Mouse (Mus musculus): Measurements from ENCODE around the gene Chchd3. TPM values are rescaled to one million over a fixed set of nuclear protein-coding genes. Genes with fewer than 3 reads are reported as not detected.

The Chchd3 gene
- polyA plus RNA-seq, 1 experiment: 123 TPM

DNA sequence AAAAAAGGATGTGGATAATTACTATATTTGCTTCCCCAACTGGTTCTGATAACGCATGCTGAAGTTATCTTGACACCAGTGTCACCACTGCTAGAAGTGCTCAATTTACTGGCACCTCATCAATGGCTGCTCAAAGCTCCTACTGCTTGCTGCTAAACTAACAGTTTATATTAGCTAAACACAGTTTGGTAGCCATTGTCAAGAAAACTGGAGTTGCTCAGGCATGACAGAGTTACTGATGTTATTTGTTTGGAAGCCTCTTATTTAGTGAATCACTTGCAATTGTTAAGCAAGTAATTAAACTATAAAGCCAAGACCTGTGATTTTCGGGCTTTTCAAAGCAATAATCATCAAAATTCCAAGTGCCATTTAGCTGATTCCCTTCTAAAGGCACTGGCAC, 123.7 kb downstream of the Chchd3 start:
- H3K4me2 ChIP-seq (ENCODE audit: low read depth): peak overlapping the region; percentile 24
- H3K36me3 ChIP-seq (ENCODE audit: control insufficient read depth, insufficient read depth): no peaks in the 10 kb centered on the region
- H3K27me3 ChIP-seq (ENCODE audit: control insufficient read depth, insufficient read depth, insufficient read length): no peaks in the 10 kb centered on the region
- no peak overlapping the region for H3K4me3 ChIP-seq
- TF ChIP-seq USF1 (IDR thresholded peaks at IDR 0.05; ENCODE audit: low read depth) (no peak), POLR2A (IDR thresholded peaks at IDR 0.05; ENCODE audit: insufficient read length, low read depth) (no peak), MYOD1 (IDR thresholded peaks at IDR 0.05; ENCODE audit: control insufficient read depth in 1 of 3, insufficient read length in 2 of 3, low read depth in 2 of 3) (no peak), POLR2AphosphoS2 (IDR thresholded peaks at IDR 0.05; ENCODE audit: insufficient read length, low read depth) (no peak), TCF3 (IDR thresholded peaks at IDR 0.05; ENCODE audit: insufficient read length, low read depth) (no peak), REST (IDR thresholded peaks at IDR 0.05; ENCODE audit: insufficient read depth, insufficient read length) (no peak), MYOG (IDR thresholded peaks at IDR 0.05; ENCODE audit: control insufficient read depth in 1 of 3, insufficient read depth in 1 of 3, insufficient read length in 2 of 3, low read depth in 2 of 3) (no peak), SRF (IDR thresholded peaks at IDR 0.05; ENCODE audit: control insufficient read depth, insufficient read length, low read depth) (no peak), CEBPB (IDR thresholded peaks at IDR 0.05; ENCODE audit: insufficient read depth, poor library complexity, severe bottlenecking) (no peak), TCF12 (IDR thresholded peaks at IDR 0.05; ENCODE audit: insufficient read depth, poor library complexity, severe bottlenecking) (no peak), E2F4 (IDR thresholded peaks at IDR 0.05; ENCODE audit: insufficient read depth) (no peak)
- no peak overlapping the region for H3ac ChIP-seq (ENCODE audit: control insufficient read depth, insufficient read length)
- H3K79me2 ChIP-seq (ENCODE audit: control insufficient read depth, insufficient read depth): peaks cover 30% of the 10 kb centered on the region

DNA sequence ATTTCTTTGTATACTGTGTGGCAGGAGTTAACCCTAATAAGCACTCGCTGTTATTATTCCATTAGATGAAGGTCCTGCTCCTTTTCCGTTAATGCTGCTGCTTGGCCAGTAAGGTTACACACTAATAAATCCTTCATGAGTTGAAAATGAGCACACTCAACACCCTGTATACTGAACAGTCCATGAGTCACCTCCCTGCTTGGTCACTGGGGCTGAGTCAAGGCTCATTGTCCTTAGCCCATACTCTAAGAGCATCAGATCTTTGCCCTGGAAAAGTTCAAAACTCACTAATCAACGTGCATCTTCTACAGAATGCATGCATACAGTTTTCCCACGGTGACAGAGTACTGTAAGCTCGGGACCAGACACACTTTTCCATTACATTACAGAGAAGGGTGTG, 124.5 kb downstream of the Chchd3 start:
- H3K27me3 ChIP-seq (ENCODE audit: control insufficient read depth, insufficient read depth, insufficient read length): no peaks in the 10 kb centered on the region
- H3K36me3 ChIP-seq (ENCODE audit: control insufficient read depth, insufficient read depth): no peaks in the 10 kb centered on the region
- H3K4me2 ChIP-seq (ENCODE audit: low read depth): peak overlapping the region; percentile 40
- no peak overlapping the region for H3ac ChIP-seq (ENCODE audit: control insufficient read depth, insufficient read length)
- H3K79me2 ChIP-seq (ENCODE audit: control insufficient read depth, insufficient read depth): peaks cover 25% of the 10 kb centered on the region
- no peak overlapping the region for H3K4me3 ChIP-seq
- TF ChIP-seq MYOD1 (IDR thresholded peaks at IDR 0.05; ENCODE audit: control insufficient read depth in 1 of 3, insufficient read length in 2 of 3, low read depth in 2 of 3): no peak
- TF ChIP-seq SRF (IDR thresholded peaks at IDR 0.05; ENCODE audit: control insufficient read depth, insufficient read length, low read depth): no peak
- no peak for TF ChIP-seq REST (IDR thresholded peaks at IDR 0.05; ENCODE audit: insufficient read depth, insufficient read length)
- TF ChIP-seq E2F4 (IDR thresholded peaks at IDR 0.05; ENCODE audit: insufficient read depth): no peak
- no peak for TF ChIP-seq TCF12 (IDR thresholded peaks at IDR 0.05; ENCODE audit: insufficient read depth, poor library complexity, severe bottlenecking)
- no peak for TF ChIP-seq POLR2AphosphoS2 (IDR thresholded peaks at IDR 0.05; ENCODE audit: insufficient read length, low read depth)
- TF ChIP-seq TCF3 (IDR thresholded peaks at IDR 0.05; ENCODE audit: insufficient read length, low read depth): no peak
- no peak for TF ChIP-seq USF1 (IDR thresholded peaks at IDR 0.05; ENCODE audit: low read depth)
- TF ChIP-seq MAX (IDR thresholded peaks at IDR 0.05; ENCODE audit: low read depth): no peak
- TF ChIP-seq CEBPB (IDR thresholded peaks at IDR 0.05; ENCODE audit: insufficient read depth, poor library complexity, severe bottlenecking): no peak
- TF ChIP-seq MYOG (IDR thresholded peaks at IDR 0.05; ENCODE audit: control insufficient read depth in 1 of 3, insufficient read depth in 1 of 3, insufficient read length in 2 of 3, low read depth in 2 of 3): no peak
- TF ChIP-seq POLR2A (IDR thresholded peaks at IDR 0.05; ENCODE audit: insufficient read length, low read depth): no peak

DNA sequence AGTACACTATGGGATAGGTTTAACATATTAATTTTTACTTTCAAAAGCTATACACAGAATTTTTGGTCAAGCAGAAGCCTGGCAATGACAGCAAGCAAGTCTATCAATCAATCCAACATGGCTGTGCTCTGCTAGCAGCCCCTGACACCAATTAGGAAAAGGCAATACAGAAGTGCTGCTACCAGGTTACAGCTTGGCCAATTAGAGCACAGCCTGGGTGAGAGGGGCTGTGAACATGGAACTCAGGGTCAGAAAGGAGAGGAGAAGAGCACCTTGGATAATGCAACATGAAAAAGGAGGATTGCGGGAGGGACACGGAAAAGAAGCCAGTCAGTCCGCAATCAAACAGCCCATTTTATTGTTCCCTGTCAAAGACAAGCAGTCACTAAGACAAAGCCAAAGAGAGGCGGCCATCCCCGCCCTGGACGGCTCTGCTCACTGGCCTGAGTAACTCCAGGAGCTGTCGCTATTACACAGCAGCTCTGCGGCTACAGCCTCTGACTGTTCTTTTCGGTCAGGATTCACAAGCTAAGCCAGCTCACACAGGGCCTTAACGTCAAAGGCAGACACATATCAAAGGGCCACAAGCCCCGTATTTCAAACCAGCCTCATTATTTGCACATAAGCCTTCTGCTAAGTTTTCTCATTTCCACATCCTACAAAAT, 128.8 kb downstream of the Chchd3 start:
- no peaks in the 10 kb centered on the region for H3K27me3 ChIP-seq (ENCODE audit: control insufficient read depth, insufficient read depth, insufficient read length)
- no peak for TF ChIP-seq SRF (IDR thresholded peaks at IDR 0.05; ENCODE audit: control insufficient read depth, insufficient read length, low read depth)
- TF ChIP-seq REST (IDR thresholded peaks at IDR 0.05; ENCODE audit: insufficient read depth, insufficient read length): no peak
- TF ChIP-seq MYOD1 (IDR thresholded peaks at IDR 0.05; ENCODE audit: control insufficient read depth in 1 of 3, insufficient read length in 2 of 3, low read depth in 2 of 3): no peak
- TF ChIP-seq MAX (IDR thresholded peaks at IDR 0.05; ENCODE audit: low read depth): no peak
- no peak for TF ChIP-seq TCF12 (IDR thresholded peaks at IDR 0.05; ENCODE audit: insufficient read depth, poor library complexity, severe bottlenecking)
- TF ChIP-seq POLR2A (IDR thresholded peaks at IDR 0.05; ENCODE audit: insufficient read length, low read depth): no peak
- no peak for TF ChIP-seq CEBPB (IDR thresholded peaks at IDR 0.05; ENCODE audit: insufficient read depth, poor library complexity, severe bottlenecking)
- TF ChIP-seq USF1 (IDR thresholded peaks at IDR 0.05; ENCODE audit: low read depth): no peak
- no peak for TF ChIP-seq TCF3 (IDR thresholded peaks at IDR 0.05; ENCODE audit: insufficient read length, low read depth)
- TF ChIP-seq MYOG (IDR thresholded peaks at IDR 0.05; ENCODE audit: control insufficient read depth in 1 of 3, insufficient read depth in 1 of 3, insufficient read length in 2 of 3, low read depth in 2 of 3): no peak
- no peak for TF ChIP-seq POLR2AphosphoS2 (IDR thresholded peaks at IDR 0.05; ENCODE audit: insufficient read length, low read depth)
- TF ChIP-seq E2F4 (IDR thresholded peaks at IDR 0.05; ENCODE audit: insufficient read depth): no peak

DNA sequence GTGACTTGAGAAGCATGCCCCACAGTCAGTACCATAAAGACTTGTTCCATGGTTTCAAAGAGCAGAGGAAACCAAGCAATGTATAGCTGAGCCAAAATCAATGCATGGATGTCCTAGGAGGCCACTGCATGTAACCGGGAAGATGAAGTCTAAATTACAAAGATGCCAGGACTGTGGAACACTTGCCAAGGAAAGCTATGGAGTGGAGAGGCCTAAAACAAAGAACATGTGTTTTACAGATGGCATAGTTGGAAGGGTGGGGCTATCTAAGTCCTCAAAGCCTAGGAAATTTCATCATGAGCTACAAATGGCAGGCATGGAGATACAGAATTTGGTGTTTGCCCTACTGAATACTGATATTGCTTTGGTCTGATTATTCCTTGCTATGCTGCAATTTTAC, 137.7 kb downstream of the Chchd3 start:
- H3K36me3 ChIP-seq (ENCODE audit: control insufficient read depth, insufficient read depth): no peaks in the 10 kb centered on the region
- TF ChIP-seq MAX (IDR thresholded peaks at IDR 0.05; ENCODE audit: low read depth): no peak
- no peak for TF ChIP-seq REST (IDR thresholded peaks at IDR 0.05; ENCODE audit: insufficient read depth, insufficient read length)
- no peak for TF ChIP-seq USF1 (IDR thresholded peaks at IDR 0.05; ENCODE audit: low read depth)
- no peak for TF ChIP-seq CEBPB (IDR thresholded peaks at IDR 0.05; ENCODE audit: insufficient read depth, poor library complexity, severe bottlenecking)
- TF ChIP-seq POLR2A (IDR thresholded peaks at IDR 0.05; ENCODE audit: insufficient read length, low read depth): no peak
- no peak overlapping the region for H3K4me2 ChIP-seq (ENCODE audit: low read depth)
- no peaks in the 10 kb centered on the region for H3K79me2 ChIP-seq (ENCODE audit: control insufficient read depth, insufficient read depth)
- no peak overlapping the region for H3K4me3 ChIP-seq
- H3ac ChIP-seq (ENCODE audit: control insufficient read depth, insufficient read length): no peak overlapping the region
- no peaks in the 10 kb centered on the region for H3K27me3 ChIP-seq (ENCODE audit: control insufficient read depth, insufficient read depth, insufficient read length)

More for the DNA sequence above, 128.8 kb downstream of the Chchd3 start:
- Histone ChIP-seq H3K4me3 (no peak overlapping the region), H3ac (ENCODE audit: control insufficient read depth, insufficient read length) (no peak overlapping the region), H3K79me2 (ENCODE audit: control insufficient read depth, insufficient read depth) (peaks cover 25% of the 10 kb centered on the region), H3K4me2 (ENCODE audit: low read depth) (no peak overlapping the region), H3K36me3 (ENCODE audit: control insufficient read depth, insufficient read depth) (no peaks in the 10 kb centered on the region)
